In genomic region chrX:153037972-153038744, GRCm38 (mm10) we compare ENCODE assay signal across 13 mouse cellular contexts. TPM values are rescaled to one million over a fixed set of nuclear protein-coding genes. Genes with fewer than 3 reads are reported as not detected.
A peak's percentile ranks its signal among the peaks of the same experiment; 100 is the strongest.
DNase-seq lines count a peak whose midpoint lies in the region; ATAC-seq and TF ChIP-seq lines count a peak whose summit lies in the region.
"Not testable (repeated sequence)": the region's sequence is repeated elsewhere in the genome, so short reads cannot be mapped to it uniquely, and the experiment has no call there.
"Had no signal": no experiment of that assay in that cellular context is flagged by ENCODE, and none has a peak within 500 bp of the region (broad histone marks: within the 10 kb centered on the region; RNA-seq: fewer than 3 reads in every experiment).

No protein-coding gene starts in this region.

- peak overlapping the region; percentile 52 for H3K4me3 ChIP-seq in forebrain, embryonic 14.5 days (ENCODE audit: low read depth, low read length)
- H3K4me3 ChIP-seq in heart, embryonic 15.5 days = peak overlapping the region; percentile 54
- peak overlapping the region; percentile 59 for H3K4me3 ChIP-seq in limb, embryonic 10.5 days
- H3K4me3 ChIP-seq in liver, postnatal 0 days (ENCODE audit: low read depth, low read length) = peak overlapping the region; percentile 47
- H3K4me3 ChIP-seq in midbrain, embryonic 15.5 days = peak overlapping the region; percentile 49
- H3K4me3 ChIP-seq in stomach, embryonic 16.5 days (replicated peaks; ENCODE audit: low read length) = peak overlapping the region; percentile 53; the same call in 1 of the 2 replicates

- not testable (repeated sequence) for H3K36me3 ChIP-seq in forebrain, embryonic 14.5 days (ENCODE audit: control insufficient read depth, insufficient read depth, low read length); heart, embryonic 15.5 days; limb, embryonic 10.5 days; liver, postnatal 0 days (replicated peaks; ENCODE audit: insufficient read depth, low read length); midbrain, embryonic 15.5 days (replicated peaks); stomach, embryonic 16.5 days (ENCODE audit: control insufficient read depth, insufficient read depth, low read length)

- WGBS in forebrain, embryonic 14.5 days = 35% methylated on average over 7 of the region's 22 CpGs
- WGBS in heart, embryonic 15.5 days = 17% methylated on average over 8 of the region's 22 CpGs
- 10% methylated on average over 9 of the region's 22 CpGs for WGBS in limb, embryonic 10.5 days
- WGBS in liver, postnatal 0 days (ENCODE audit: insufficient replicate concordance) = 29% methylated on average over 6 of the region's 22 CpGs
- 17% methylated on average over 7 of the region's 22 CpGs for WGBS in midbrain, embryonic 15.5 days
- 19% methylated on average over 6 of the region's 22 CpGs for WGBS in stomach, embryonic 16.5 days

- peak; percentile 72 for ATAC-seq in common myeloid progenitor, adult 5-6 weeks (replicated peaks; ENCODE audit: low read depth, poor library complexity, severe bottlenecking)
- ATAC-seq in forebrain, embryonic 14.5 days = peak; percentile 92
- ATAC-seq in heart, embryonic 15.5 days (replicated peaks; ENCODE audit: insufficient number of reproducible peaks, insufficient read depth, low FRiP score, low read depth) = peak; percentile 21; the same call in 1 of the 2 replicates
- peak; percentile 58 for ATAC-seq in inflammation-experienced regulatory T-cells, adult 6 months
- ATAC-seq in liver, postnatal 0 days = peak; percentile 33; the same call in 1 of the 2 replicates
- ATAC-seq in midbrain, embryonic 15.5 days (replicated peaks) = peak; percentile 94
- peak; percentile 70 for ATAC-seq in stomach, embryonic 16.5 days (ENCODE audit: insufficient read depth, low FRiP score)

- H3K4me1 ChIP-seq in forebrain, embryonic 14.5 days (ENCODE audit: control insufficient read depth, insufficient read depth, low read length); heart, embryonic 15.5 days (replicated peaks); limb, embryonic 10.5 days; liver, postnatal 0 days (ENCODE audit: insufficient read depth); midbrain, embryonic 15.5 days; stomach, embryonic 16.5 days (ENCODE audit: control insufficient read depth, insufficient read depth, low read length): not testable (repeated sequence)

- H3K9ac ChIP-seq in forebrain, embryonic 14.5 days (ENCODE audit: low read length); heart, embryonic 15.5 days; liver, postnatal 0 days (replicated peaks); midbrain, embryonic 15.5 days; stomach, embryonic 16.5 days (ENCODE audit: low read length): not testable (repeated sequence)

- H3K27me3 ChIP-seq in forebrain, embryonic 14.5 days (replicated peaks; ENCODE audit: control insufficient read depth, insufficient read depth, low read length); heart, embryonic 15.5 days; liver, postnatal 0 days (ENCODE audit: insufficient read depth, low read length); midbrain, embryonic 15.5 days (replicated peaks); stomach, embryonic 16.5 days (ENCODE audit: control insufficient read depth, insufficient read depth, low read length): not testable (repeated sequence)
- peaks cover 67% of the 10 kb centered on the region for H3K27me3 ChIP-seq in limb, embryonic 10.5 days (ENCODE audit: low read depth, poor library complexity, severe bottlenecking)

- TF ChIP-seq EP300 in liver, postnatal 0 days (IDR thresholded peaks at IDR 0.05; ENCODE audit: low read depth) = not testable (repeated sequence)

- H3K4me2 ChIP-seq in forebrain, embryonic 14.5 days (ENCODE audit: low read length) = peak overlapping the region; percentile 62
- peak overlapping the region; percentile 70 for H3K4me2 ChIP-seq in heart, embryonic 15.5 days
- peak overlapping the region; percentile 69; the same call in 1 of the 2 replicates for H3K4me2 ChIP-seq in liver, postnatal 0 days (ENCODE audit: low read depth, low read length)
- peak overlapping the region; percentile 52 for H3K4me2 ChIP-seq in midbrain, embryonic 15.5 days
- peak overlapping the region; percentile 52 for H3K4me2 ChIP-seq in stomach, embryonic 16.5 days (ENCODE audit: low read depth, low read length)

- DNase-seq in forebrain, embryonic 14.5 days (ENCODE audit: low spot score); limb, embryonic 10.5 days (ENCODE audit: low spot score); liver, postnatal 0 days: not testable (repeated sequence)

- TF ChIP-seq CTCF in liver, postnatal 0 days (IDR thresholded peaks at IDR 0.05; ENCODE audit: low read depth) = not testable (repeated sequence)

- peak overlapping the region; percentile 96 for H3K27ac ChIP-seq in forebrain, embryonic 14.5 days (ENCODE audit: low read depth, low read length)
- H3K27ac ChIP-seq in heart, embryonic 15.5 days = peak overlapping the region; percentile 72; the same call in 1 of the 2 replicates
- peak overlapping the region; percentile 90; the same call in 1 of the 2 replicates for H3K27ac ChIP-seq in limb, embryonic 10.5 days
- not testable (repeated sequence) for H3K27ac ChIP-seq in liver, postnatal 0 days (ENCODE audit: low read depth); stomach, embryonic 16.5 days (ENCODE audit: low read length)
- peak overlapping the region; percentile 94 for H3K27ac ChIP-seq in midbrain, embryonic 15.5 days

- not testable (repeated sequence) for H3K9me3 ChIP-seq in forebrain, embryonic 14.5 days (replicated peaks; ENCODE audit: control insufficient read depth, low read length); heart, embryonic 15.5 days (replicated peaks); limb, embryonic 10.5 days (replicated peaks); liver, postnatal 0 days (ENCODE audit: low read length); midbrain, embryonic 15.5 days; stomach, embryonic 16.5 days (replicated peaks; ENCODE audit: control insufficient read depth, low read length)

RNA-seq across cellular contexts. Expression of gene Mageh1, which starts 0.8 kb away (rescaled TPM):
- total RNA-seq in common myeloid progenitor, adult 5-6 weeks (2017) = 1.9 and 2.1 TPM in 2 replicates
- 112 and 113 TPM in 2 replicates for polyA plus RNA-seq in forebrain, embryonic 14.5 days (2014; fragmentation: Nextera tagmentation; extraction: Ambion mirVana)
- 28.0 and 29.3 TPM in 2 replicates for polyA plus RNA-seq in heart, embryonic 15.5 days (2015; fragmentation: Nextera tagmentation; extraction: Ambion mirVana)
- 1 to 10 TPM; 1.0 to 3.1 (median 1.5) TPM for polyA plus RNA-seq in inflammation-experienced regulatory T-cells, adult 6 months (2017; shearing (Covaris generic))
- polyA plus RNA-seq in limb, embryonic 10.5 days (2016; fragmentation: Nextera tagmentation; extraction: Ambion mirVana) = 38.6 and 49.3 TPM in 2 replicates
- polyA plus RNA-seq in liver, postnatal 0 days (2015; fragmentation: Nextera tagmentation; extraction: Ambion mirVana) = 8.3 and 10.4 TPM in 2 replicates
- 136 and 146 TPM in 2 replicates for polyA plus RNA-seq in midbrain, embryonic 15.5 days (2015; fragmentation: Nextera tagmentation; extraction: Ambion mirVana)
- 39.3 and 42.5 TPM in 2 replicates for polyA plus RNA-seq in stomach, embryonic 16.5 days (2015; fragmentation: Nextera tagmentation; extraction: Ambion mirVana)
- total RNA-seq: monocyte, adult 5-6 weeks had no signal

RNA-seq across cellular contexts. Expression of gene Usp51, which starts 31.9 kb away (rescaled TPM):
- 1.1 and 1.3 TPM in 2 replicates for total RNA-seq in common myeloid progenitor, adult 5-6 weeks (2017)
- 2.3 and 3.5 TPM in 2 replicates for polyA plus RNA-seq in forebrain, embryonic 14.5 days (2014; fragmentation: Nextera tagmentation; extraction: Ambion mirVana)
- 0.39 and 0.66 TPM in 2 replicates for polyA plus RNA-seq in heart, embryonic 15.5 days (2015; fragmentation: Nextera tagmentation; extraction: Ambion mirVana)
- under 1 TPM in 2 of 3 experiments, not detected in 1; 0.15 to 0.74 TPM for polyA plus RNA-seq in inflammation-experienced regulatory T-cells, adult 6 months (2017; shearing (Covaris generic))
- 1.7 and 2.0 TPM in 2 replicates for polyA plus RNA-seq in limb, embryonic 10.5 days (2016; fragmentation: Nextera tagmentation; extraction: Ambion mirVana)
- polyA plus RNA-seq in liver, postnatal 0 days (2015; fragmentation: Nextera tagmentation; extraction: Ambion mirVana) = 0.14 and 0.22 TPM in 2 replicates
- polyA plus RNA-seq in midbrain, embryonic 15.5 days (2015; fragmentation: Nextera tagmentation; extraction: Ambion mirVana) = 3.1 and 3.7 TPM in 2 replicates
- 0.56 and 0.59 TPM in 2 replicates for polyA plus RNA-seq in stomach, embryonic 16.5 days (2015; fragmentation: Nextera tagmentation; extraction: Ambion mirVana)
- total RNA-seq: heart, postnatal 25 days; monocyte, adult 5-6 weeks had no signal
- polyA plus RNA-seq: lung, adult 2 months; Patski; small intestine, adult 2 months had no signal

Comparison
In these comparisons a context has a peak if more than half of its experiments do, and no peak if none do; other contexts are left out.
1. ATAC-seq: peak in every context shown above with its lines; median percentile 94 in midbrain, embryonic 15.5 days; 92 in forebrain, embryonic 14.5 days; 72 in common myeloid progenitor, adult 5-6 weeks; 70 in stomach, embryonic 16.5 days; 58 in inflammation-experienced regulatory T-cells, adult 6 months; 33 in liver, postnatal 0 days; 21 in heart, embryonic 15.5 days.